Mouse (Mus musculus) left cerebral cortex, adult 11 months (tissue): ENCODE measurements at regions not wholly inside any gene's neighbourhood (a gene's known extent, or its start where the extent isn't known, plus 50 kb on each side); places are given as distances from the start of the nearest gene placed in this dataset.

Experiments
- DNase-seq: peaks from one replicate; pipeline ENCODE4 v3.0.0; 2022; ENCODE audit warnings: low spot score

GRCm38 (mm10) chr12:9847465-9848205, 277.7 kb downstream of the Osr1 start:
- no peak for DNase-seq

- no peak for DNase-seq
These were observed 285.6 kb downstream of the Osr1 start for GRCm38 (mm10) chr12:9855503-9856024.

GRCm38 (mm10) chr12:9856128-9856621, 286.3 kb downstream of the Osr1 start:
- DNase-seq, result peak; percentile 19

GRCm38 (mm10) chr12:9857990-9858389, 288.1 kb downstream of the Osr1 start:
- peak; percentile 68 for DNase-seq

- no peak for DNase-seq
These were observed 292.4 kb downstream of the Osr1 start for GRCm38 (mm10) chr12:9862301-9862700.

- no peak for DNase-seq
These were observed 302.3 kb downstream of the Osr1 start for GRCm38 (mm10) chr12:9872236-9872635.

- DNase-seq, result no peak
These were observed 303.3 kb downstream of the Osr1 start for GRCm38 (mm10) chr12:9873214-9873613.

GRCm38 (mm10) chr12:9874823-9875222, 304.9 kb downstream of the Osr1 start:
- no peak for DNase-seq

GRCm38 (mm10) chr12:9881953-9882623, 312.2 kb downstream of the Osr1 start:
- DNase-seq, result no peak

- DNase-seq, result no peak
These were observed 313.3 kb downstream of the Osr1 start for GRCm38 (mm10) chr12:9883037-9883730.

- DNase-seq, result no peak
These were observed 324.6 kb downstream of the Osr1 start for GRCm38 (mm10) chr12:9894521-9894920.

- no peak for DNase-seq
These were observed 328.1 kb downstream of the Osr1 start for GRCm38 (mm10) chr12:9897980-9898379.

- no peak for DNase-seq
These were observed 328.5 kb downstream of the Osr1 start for GRCm38 (mm10) chr12:9898420-9898819.

GRCm38 (mm10) chr12:9901948-9902347, 332.0 kb downstream of the Osr1 start:
- no peak for DNase-seq

GRCm38 (mm10) chr12:9903702-9904231, 333.9 kb downstream of the Osr1 start:
- DNase-seq, result no peak

GRCm38 (mm10) chr12:9912333-9912732, 342.4 kb downstream of the Osr1 start:
- DNase-seq, result no peak

GRCm38 (mm10) chr12:9915726-9916140, 345.8 kb downstream of the Osr1 start:
- no peak for DNase-seq

- DNase-seq, result no peak
These were observed 348.1 kb downstream of the Osr1 start for GRCm38 (mm10) chr12:9918026-9918425.

GRCm38 (mm10) chr12:9919007-9919406, 349.1 kb downstream of the Osr1 start:
- DNase-seq, result no peak

GRCm38 (mm10) chr12:9919433-9919832, 349.5 kb downstream of the Osr1 start:
- DNase-seq, result no peak

- no peak for DNase-seq
These were observed 350.5 kb downstream of the Osr1 start for GRCm38 (mm10) chr12:9920401-9920800.

GRCm38 (mm10) chr12:9921591-9922198, 351.8 kb downstream of the Osr1 start:
- DNase-seq, result no peak
